Mouse (Mus musculus) thymus, adult 2 months (tissue): ENCODE measurements at regions not wholly inside any gene's neighbourhood (a gene's known extent, or its start where the extent isn't known, plus 50 kb on each side); places are given as distances from the start of the nearest gene placed in this dataset.

Source experiments
- CTCF ChIP-seq: fragments of 200-500 bp; IDR thresholded peaks from 2 replicates; pipeline ENCODE4 v1.5.1; 2012; ENCODE audit warnings: mild to moderate bottlenecking, control low read depth, low read length, moderate library complexity, borderline replicate concordance; ENCODE audit not compliant: control insufficient read depth, poor library complexity, insufficient read depth; ENCODE audit errors: extremely low read depth
- POLR2A ChIP-seq: fragments of 200-500 bp; IDR thresholded peaks from 2 replicates; pipeline ENCODE4 v1.6.1; 2012; ENCODE audit warnings: mild to moderate bottlenecking, low read length, control low read depth, moderate library complexity; ENCODE audit not compliant: control insufficient read depth, poor library complexity, insufficient read depth; ENCODE audit errors: extremely low read depth

DNA sequence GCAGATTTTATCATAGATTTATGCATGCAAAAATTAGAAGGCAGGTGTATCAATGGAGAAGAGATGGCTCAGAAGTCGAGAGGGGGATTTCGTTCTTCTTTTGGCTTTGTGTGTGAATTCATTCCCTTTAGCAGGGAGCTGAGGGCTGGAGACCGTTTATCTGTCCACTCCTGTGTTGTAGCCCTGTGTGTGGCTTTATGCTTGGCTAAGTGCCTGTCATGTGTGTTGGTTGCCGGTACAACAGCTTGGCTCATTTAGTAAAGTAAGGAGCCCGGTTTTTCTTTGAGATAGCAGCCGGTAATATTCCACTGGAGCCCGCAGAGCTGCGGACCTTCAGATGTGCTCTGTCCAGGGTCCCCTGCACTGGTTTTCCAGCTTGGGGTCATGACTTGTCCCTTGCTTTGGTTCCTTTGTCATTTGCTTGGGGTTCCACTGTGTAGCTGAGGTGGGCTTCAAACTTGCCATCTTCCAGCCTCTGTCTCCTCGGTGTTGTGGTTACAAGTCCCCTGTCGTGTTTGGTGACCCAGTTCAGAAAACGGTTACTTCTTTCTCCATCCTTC, 68.6 kb downstream of the Klf5 start:
- TF ChIP-seq CTCF = no peak
- TF ChIP-seq POLR2A = no peak
